Mouse (Mus musculus) lung, postnatal 10 days (tissue): ENCODE measurements at regions not wholly inside any gene's neighbourhood (a gene's known extent, or its start where the extent isn't known, plus 50 kb on each side); places are given as distances from the start of the nearest gene placed in this dataset.

ENCODE experiments used
- DNase-seq: peaks from one replicate; pipeline ENCODE4 v3.0.0; 2021

- DNase-seq = peak; percentile 41
Measured at GRCm38 (mm10) chr13:28635230-28635950, 318.1 kb downstream of the Sox4 start.

GRCm38 (mm10) chr13:28633541-28634041 is 319.9 kb downstream of the Sox4 start:
- DNase-seq = no peak

DNA sequence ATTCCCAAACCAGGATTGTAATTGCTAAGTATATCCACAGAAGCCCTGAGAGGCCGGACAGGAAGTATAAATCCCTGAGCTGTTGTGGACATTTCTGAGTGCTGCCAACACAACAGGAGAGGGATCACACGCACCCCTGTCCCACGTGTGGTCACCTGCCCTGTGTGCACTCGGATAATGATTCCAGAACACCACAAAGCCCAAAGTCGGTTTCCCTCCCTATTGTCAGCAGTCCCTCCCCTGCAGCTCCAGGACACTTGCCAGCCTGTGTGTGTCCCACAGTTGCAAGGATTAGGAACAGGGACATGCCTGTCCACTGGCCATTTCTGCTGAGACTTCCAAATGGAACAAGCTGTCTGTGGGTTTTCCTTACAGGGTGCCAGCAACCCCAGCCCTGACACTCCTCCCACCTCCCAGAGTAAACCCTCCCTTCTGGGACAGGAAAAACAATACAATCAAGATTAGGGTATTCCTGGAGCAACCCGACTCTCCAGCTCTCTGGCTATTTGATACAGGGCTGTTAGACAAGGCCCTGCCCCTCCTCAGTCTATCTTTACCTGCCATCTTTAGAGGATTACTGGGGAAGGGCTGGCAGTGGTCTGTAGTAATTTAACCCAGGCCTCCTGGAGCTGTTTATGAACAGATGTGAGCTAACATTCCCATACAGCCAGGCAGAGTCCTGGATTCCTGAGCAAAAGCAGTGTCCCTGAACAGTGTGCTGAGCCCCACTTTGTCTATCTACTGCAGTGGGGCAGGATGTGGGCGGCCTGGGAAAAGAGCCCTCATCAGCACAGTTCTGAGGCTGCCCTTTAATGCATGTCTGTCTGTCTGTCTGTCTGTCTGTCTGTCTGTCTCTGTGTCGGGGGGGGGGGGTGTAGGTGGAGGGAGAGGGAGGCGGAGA is 323.8 kb downstream of the Sox4 start:
- peak; percentile 77 for DNase-seq

GRCm38 (mm10) chr13:28628751-28629150 is 324.8 kb downstream of the Sox4 start:
- DNase-seq = no peak

DNA sequence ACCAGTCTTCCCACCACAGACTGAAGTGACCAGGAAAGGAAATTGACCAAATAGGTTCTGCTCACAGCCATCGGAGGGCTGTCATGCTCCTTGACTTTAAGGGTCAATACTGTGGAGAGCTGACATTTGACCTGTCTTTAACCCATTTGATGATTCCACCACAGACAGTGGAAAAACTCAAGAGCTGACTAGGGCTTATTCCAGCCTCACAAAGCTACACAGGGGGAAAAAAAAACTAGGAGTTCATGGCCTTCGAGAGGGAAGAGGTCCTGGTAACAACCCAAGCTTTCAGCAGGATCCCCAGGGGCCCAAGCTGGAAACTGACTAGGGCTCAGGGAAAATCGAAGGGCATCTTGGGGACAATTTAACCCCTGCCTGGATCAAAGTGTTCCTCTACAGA is 334.6 kb downstream of the Sox4 start:
- DNase-seq = no peak

- no peak for DNase-seq
Measured at GRCm38 (mm10) chr13:28617503-28617902, 336.0 kb downstream of the Sox4 start.

DNA sequence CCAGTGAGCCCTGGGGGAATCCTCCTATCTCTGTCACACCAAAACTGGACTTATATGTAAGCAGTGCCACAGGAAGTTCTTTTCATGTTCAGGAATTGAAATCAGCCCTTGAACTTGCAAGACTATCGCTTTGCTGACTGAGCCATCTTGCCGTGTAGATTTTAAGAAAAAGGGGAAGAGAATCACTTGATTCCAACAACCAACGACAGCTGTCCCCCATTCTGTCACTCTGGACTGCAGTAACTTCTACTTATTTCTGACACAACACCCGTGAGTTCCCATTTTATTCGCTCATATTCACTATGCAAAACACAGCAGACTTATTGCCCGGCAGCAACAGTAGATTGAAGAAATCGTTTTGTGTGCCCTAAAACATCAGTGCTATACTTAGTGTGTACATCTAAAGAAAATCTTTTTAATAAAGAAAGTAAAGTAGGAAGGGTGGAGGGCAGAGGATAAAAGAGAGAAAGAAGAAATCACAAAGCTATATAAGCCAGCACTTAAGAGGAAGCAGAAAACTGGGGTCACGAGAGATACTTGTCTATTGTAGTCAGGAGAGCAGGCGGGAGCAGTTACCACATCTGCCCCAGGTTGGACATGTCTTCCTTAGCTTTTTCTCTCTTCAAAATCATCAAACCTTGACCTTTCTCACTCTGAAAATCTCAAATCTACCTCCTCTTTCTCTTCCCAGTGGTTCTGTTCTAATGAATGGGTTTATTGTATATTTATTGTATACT is 336.7 kb downstream of the Sox4 start:
- no peak for DNase-seq

DNA sequence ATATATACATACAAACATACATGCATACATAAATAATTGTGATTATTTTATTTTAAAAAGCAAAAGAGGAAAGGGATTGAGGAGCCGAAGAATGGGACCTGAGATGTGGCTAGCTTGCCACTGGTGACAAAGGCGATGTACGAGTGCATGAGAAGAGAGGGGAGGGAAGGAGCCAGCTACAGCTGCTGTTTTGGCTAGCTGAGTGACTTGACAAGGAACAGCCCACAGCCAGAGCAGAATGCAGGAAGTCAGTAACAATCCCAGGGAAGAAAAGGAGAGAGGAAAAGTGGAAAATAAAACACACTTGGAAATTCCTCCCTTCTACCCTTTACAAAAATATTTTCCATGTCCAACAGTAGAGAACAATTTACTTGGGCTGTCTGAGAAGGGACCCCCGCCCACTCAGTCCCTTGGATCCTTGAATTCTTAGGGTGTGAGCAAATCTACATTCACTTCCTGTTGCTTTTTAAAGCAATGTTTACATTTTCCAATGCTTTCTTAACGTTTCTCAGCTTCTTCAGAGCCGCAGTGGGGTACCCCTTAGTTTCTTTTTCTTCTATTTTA is 345.9 kb downstream of the Sox4 start:
- DNase-seq = peak; percentile 60

GRCm38 (mm10) chr13:28606651-28607050 is 346.9 kb downstream of the Sox4 start:
- DNase-seq = no peak

DNA sequence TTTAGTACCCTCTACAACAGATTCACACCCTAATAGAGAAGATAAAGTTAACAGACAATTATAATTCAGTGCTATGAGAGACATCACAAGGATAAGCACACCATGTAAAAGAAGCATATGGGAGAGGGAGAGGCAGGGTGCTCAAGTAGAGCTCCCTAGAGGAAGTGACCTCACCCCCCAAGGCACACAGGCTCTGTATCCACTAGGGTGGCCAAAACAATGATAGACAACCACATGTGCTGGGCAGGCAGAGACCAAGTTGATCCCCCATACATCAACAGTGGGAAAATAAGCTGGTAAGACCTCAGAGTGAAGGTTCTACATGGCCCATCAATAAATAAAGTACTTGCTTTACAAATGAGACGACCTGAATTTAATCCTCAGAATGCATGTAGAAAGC is 347.7 kb downstream of the Sox4 start:
- DNase-seq = no peak

DNA sequence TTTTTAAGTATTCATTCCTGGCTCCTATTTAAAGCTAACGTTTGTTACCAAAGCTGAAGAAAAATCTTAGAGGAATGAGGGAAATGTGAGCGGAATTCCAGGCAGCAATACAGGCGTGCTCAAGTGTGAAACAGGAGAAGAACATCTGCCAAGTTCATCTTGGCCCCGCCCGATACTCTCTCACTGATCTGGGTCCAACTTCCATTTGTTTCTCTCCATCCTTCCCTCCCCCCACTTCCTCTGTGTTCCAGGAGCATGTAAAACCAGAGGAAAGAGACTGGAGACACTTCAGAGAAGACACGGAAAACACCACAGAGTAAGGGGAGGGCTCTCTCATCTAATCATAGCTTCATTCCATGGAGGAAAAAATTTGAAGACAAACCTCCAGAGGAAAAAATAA is 346.7 kb downstream of the Gm11361 start:
- DNase-seq = peak; percentile 75

DNA sequence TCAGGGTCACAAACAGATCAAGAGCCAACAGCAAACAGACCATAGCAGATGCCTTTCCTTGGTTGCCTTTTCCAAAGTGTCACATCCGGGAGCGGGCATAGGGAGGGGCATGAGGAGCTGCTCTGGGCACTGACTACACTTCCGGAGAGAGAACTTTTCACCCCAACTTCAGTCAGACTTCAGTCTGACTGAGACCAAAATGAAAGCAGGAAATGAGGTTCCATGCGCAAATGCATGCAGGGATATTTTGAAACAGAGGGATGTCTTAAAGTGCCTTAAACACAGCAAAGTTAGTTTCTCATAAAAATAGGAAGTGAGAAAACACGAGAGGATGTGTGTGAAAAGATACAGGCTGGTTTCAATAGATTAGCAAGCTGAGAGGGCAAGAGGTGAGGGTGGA is 343.5 kb downstream of the Gm11361 start:
- DNase-seq = peak; percentile 76

- DNase-seq = no peak
Measured at GRCm38 (mm10) chr13:28596367-28596766, 339.0 kb downstream of the Gm11361 start.

DNA sequence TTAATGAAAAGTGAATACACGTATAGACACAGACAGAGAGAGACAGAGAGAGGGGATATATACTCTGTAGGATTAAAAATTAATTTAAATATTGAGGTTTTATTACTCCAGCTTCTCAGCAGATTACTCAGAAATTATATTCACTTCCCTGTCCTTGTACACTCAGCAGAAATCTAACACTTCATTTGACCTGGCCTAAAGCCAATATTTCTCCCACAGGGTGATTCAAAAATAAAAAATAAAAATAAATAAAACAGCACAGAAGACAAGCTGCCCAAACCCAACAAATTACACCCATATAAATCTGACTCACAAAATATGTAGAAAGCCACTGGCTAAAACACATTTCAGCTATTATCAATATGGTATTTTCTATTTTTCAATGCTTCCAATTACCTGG is 334.8 kb downstream of the Gm11361 start:
- DNase-seq = peak; percentile 19

DNA sequence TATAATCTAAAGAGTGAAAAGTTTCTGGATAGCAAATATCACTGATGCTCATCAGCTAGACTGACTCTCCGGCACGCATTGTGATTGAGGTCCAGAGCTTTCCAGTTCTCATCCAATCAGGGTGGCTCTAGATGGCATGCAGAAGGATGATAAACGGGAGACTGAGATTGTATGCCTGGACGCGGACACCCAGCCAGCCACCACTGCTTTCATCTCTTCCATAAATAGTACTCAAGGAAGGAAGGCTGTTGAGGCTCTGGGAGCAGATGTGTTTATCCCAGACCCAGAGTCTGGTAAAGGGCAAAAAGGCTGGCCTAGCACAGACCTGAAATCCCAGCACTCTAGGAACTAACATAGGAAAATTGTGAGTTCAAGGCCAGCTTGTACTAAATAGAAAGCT is 330.6 kb downstream of the Gm11361 start:
- DNase-seq = peak; percentile 27

GRCm38 (mm10) chr13:28586693-28587092 is 329.4 kb downstream of the Gm11361 start:
- no peak for DNase-seq

DNA sequence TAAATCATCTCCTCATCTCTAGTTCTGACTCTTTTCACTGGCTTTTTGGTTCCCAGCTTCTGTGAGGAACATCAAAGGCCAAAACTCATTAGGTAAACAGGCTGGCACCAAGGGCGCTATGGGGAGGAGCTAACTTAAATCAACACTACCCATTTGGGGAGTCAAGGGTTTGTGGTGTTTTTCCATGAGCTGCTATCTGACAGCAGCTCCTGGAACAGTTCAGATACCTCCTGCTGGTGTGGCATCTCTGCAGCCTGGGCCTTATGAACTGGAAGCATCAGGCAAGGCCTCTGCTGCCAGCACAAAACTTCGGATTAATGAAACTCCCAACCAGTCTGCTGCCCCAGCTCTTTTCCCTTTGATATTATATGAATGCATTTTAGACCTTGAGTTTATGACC is 328.8 kb downstream of the Gm11361 start:
- DNase-seq = no peak

DNA sequence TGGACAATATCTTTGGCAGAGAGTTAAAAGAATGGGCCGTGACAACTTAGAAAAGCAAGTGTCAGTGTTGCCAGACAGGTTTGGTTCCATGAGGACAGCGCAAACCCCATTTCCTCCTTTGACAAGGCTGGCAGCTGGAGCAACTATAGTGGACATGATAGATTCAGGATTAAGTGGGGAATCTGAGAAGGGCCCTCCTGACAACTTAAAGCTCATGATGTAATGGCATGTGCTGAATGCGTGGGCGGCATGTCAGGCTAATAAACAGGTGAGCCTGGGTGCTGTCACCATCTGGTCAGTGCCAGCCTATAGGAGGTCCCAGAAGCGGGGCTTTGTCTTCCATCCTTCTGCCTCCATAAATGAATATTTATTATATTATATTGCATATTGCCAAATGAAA is 326.3 kb downstream of the Gm11361 start:
- DNase-seq = no peak

DNA sequence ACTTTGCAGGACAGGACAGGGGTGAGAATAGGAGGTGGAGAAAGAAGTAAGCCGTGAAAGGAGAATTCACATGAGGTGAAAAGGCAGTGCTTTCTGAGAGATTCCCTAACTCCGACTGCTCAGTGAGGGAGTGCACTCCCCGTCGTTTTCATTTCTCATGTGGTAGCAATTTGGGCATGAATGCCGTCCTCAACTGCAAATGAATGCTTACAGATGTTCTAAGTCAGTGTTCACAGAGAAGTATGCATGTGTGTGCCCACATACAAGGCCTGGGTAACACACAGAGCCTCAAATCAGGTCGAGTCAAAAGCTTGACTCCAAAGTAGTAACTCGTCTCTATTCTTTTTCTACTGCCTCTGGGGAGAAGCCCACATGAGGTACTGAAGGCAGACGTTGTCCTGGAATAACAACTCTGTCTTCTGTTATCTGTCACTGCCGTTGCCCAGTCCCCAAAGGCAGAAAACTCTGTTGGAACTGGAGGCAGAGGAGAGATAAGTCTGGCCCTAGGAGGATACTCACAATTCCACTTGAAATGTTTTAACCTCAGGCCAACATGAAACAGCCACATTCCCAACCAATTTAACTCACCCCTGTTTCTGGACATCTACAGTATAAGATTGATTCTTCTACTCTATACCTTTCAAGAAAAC is 318.0 kb downstream of the Gm11361 start:
- no peak for DNase-seq

GRCm38 (mm10) chr13:28573364-28573763 is 316.0 kb downstream of the Gm11361 start:
- DNase-seq = no peak

DNA sequence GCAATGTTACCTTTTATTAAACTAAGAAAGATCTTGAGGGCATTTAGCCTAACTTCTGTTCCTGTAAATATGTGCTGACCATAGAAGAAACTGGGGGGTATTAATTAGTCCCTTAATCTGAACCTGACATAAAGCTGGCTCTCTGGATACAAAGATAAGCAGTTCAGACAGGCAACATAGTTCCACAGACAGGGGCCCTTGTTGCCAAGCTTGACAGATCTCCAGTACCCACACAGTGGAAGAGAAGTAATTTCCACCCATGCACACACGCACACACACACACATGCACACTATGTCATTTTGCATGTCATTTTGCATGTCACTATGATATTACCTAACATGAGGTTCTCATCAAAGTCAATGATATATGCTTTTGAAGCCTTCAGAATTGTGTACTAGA is 315.1 kb downstream of the Gm11361 start:
- no peak for DNase-seq

GRCm38 (mm10) chr13:28571716-28572115 is 314.4 kb downstream of the Gm11361 start:
- no peak for DNase-seq
